Mouse (Mus musculus) embryonic facial prominence, embryonic 11.5 days (tissue): ENCODE measurements around the gene Eri3. TPM values are rescaled to one million over a fixed set of nuclear protein-coding genes. Genes with fewer than 3 reads are reported as not detected.

Experiments
- ATAC-seq: fragments of 200-750 bp; cut with Nextera tagmentation; replicated peaks from 2 replicates; pipeline ENCODE4 v1.8.0; 2017; ENCODE audit warnings: low read depth; ENCODE audit not compliant: insufficient number of reproducible peaks, low FRiP score, low TSS enrichment
- DNase-seq: peaks from one replicate; pipeline ENCODE4 v3.0.0-alpha.2; 2015; ENCODE audit warnings: low spot score
- H3K27ac ChIP-seq: fragments of 300-500 bp; sonication (generic); replicated peaks from 2 replicates; pipeline ENCODE4 v1.5.1; 2014; ENCODE audit warnings: mild to moderate bottlenecking, low read depth, low read length, control low read depth
- H3K27me3 ChIP-seq: fragments of 300-500 bp; sonication (generic); 2 replicates; pipeline ENCODE4 v1.6.1; 2014; ENCODE audit warnings: mild to moderate bottlenecking, low read length, moderate library complexity, mixed read lengths; ENCODE audit not compliant: control insufficient read depth, insufficient read depth
- H3K36me3 ChIP-seq: fragments of 300-500 bp; sonication (generic); replicated peaks from 2 replicates; pipeline ENCODE4 v1.6.1; 2014; ENCODE audit warnings: low read depth, mild to moderate bottlenecking, low read length, moderate library complexity, mixed read lengths; ENCODE audit not compliant: control insufficient read depth, insufficient read depth
- H3K4me1 ChIP-seq: fragments of 300-500 bp; sonication (generic); 2 replicates; pipeline ENCODE4 v1.6.1; 2014; ENCODE audit warnings: low read length, mixed read lengths; ENCODE audit not compliant: control insufficient read depth, insufficient read depth
- H3K4me2 ChIP-seq: fragments of 300-500 bp; sonication (generic); 2 replicates; pipeline ENCODE4 v1.6.1; 2014; ENCODE audit warnings: low read depth, mild to moderate bottlenecking, control low read depth, low read length, moderate library complexity
- H3K4me3 ChIP-seq: fragments of 300-500 bp; sonication (generic); 2 replicates; pipeline ENCODE4 v1.5.1; 2014; ENCODE audit warnings: low read depth, low read length, control low read depth
- H3K9ac ChIP-seq: fragments of 300-500 bp; sonication (generic); replicated peaks from 2 replicates; pipeline ENCODE4 v1.6.1; 2014; ENCODE audit warnings: mild to moderate bottlenecking, control low read depth, low read length
- H3K9me3 ChIP-seq: fragments of 300-500 bp; sonication (generic); replicated peaks from 2 replicates; pipeline ENCODE4 v1.6.1; 2016; ENCODE audit warnings: mild to moderate bottlenecking, low read length, inconsistent platforms, mixed read lengths; ENCODE audit not compliant: control insufficient read depth
- WGBS: fragments of 180-500 bp; shearing (Covaris S2); extraction: QIAGEN DNeasy Blood & Tissue Kit; methylation state at CpG from one replicate; pipeline ENCODE4 v1.1.7; 2014; 5-methylcytosine and 5-hydroxymethylcytosine counted together
- polyA plus RNA-seq: library from polyadenylated mRNA; unstranded; fragments of >200 nt; fragmentation: Nextera tagmentation; extraction: Ambion mirVana; gene quantifications from 2 replicates; pipeline ENCODE4 v1.2.1, GENCODE M21; 2014

The Eri3 gene
- polyA plus RNA-seq, 1 experiment from 2014 or later: 112 TPM

DNA sequence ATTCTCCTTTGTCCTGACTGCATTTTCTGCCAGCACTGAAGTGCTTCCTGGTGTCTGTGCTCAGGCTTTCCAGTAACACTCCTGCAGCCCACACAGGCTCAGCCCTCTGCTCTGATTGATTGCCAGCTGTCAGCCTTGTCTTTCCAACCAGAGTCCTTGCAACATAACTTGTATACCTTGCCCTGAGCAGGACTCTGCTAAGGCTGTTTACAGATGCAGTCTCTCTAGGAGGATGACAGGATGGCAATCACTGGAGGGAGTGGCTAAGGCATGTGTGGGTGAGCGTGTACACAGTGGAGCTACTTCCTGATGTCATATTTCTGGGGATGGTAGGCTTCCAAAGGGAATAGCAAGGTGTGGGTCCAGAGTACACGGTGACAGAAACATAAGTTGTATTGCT is 95.7 kb downstream of the Eri3 start:
- Histone ChIP-seq H3K9ac (no peak overlapping the region), H3K4me1 (no peaks in the 10 kb centered on the region; the same call in 1 of the 2 replicates), H3K9me3 (no peaks in the 10 kb centered on the region), H3K4me2 (no peak overlapping the region), H3K27ac (no peak overlapping the region), H3K4me3 (no peak overlapping the region), H3K36me3 (no peaks in the 10 kb centered on the region), H3K27me3 (no peaks in the 10 kb centered on the region)
- WGBS: 83% methylated on average over 2 of the region's 2 CpGs
- DNase-seq: no peak
- no peak for ATAC-seq

GRCm38 (mm10) chr4:117646496-117646895 is 96.3 kb downstream of the Eri3 start:
- ATAC-seq: no peak
- no peak for DNase-seq
- Histone ChIP-seq H3K9me3 (no peaks in the 10 kb centered on the region), H3K4me2 (no peak overlapping the region), H3K36me3 (no peaks in the 10 kb centered on the region), H3K4me1 (no peaks in the 10 kb centered on the region; the same call in 1 of the 2 replicates), H3K9ac (no peak overlapping the region), H3K27me3 (no peaks in the 10 kb centered on the region), H3K4me3 (no peak overlapping the region), H3K27ac (no peak overlapping the region)
- WGBS: 75% methylated on average over 8 of the region's 8 CpGs

DNA sequence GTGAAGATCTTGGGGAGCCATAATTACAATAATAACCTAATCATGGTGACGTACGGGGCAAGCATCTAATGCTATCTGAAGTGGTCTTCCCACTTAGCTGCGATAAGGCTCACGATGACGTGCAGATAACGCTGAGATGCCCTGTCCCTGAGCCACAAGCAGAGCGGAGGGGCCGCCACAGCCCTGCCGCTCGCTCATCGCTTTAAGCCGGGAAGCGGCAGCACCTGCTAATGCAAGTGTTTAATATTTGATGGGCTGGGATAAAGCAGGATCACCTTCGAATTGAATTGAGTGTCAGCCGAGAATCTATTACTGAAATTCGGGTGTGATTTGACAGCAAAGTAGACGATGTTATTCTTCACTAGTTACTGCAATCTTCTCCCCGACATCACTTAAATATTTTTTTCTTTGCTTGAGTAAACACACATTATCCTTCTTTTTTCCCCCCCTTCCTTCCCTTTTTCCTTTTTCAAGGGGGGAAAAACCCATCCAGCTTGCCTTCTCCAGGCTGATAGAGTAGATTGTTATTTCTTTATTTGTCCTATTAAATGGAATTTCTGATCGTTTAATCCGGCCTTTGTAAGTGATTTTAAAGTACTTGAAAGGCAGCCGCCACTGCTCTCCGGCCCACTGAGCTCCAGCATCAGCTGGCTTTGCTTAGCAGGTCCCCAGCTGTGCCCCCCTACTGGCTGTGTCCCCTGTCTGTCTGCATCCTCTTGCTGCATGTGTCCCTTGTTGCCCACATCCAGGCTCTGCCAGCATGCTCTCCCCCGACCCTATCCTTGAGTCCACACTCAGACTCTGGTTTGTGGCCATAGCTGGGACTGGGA is 97.0 kb downstream of the Eri3 start:
- Histone ChIP-seq H3K4me3 (no peak overlapping the region), H3K27me3 (no peaks in the 10 kb centered on the region), H3K4me1 (no peaks in the 10 kb centered on the region; the same call in 1 of the 2 replicates), H3K27ac (no peak overlapping the region), H3K9ac (no peak overlapping the region), H3K9me3 (no peaks in the 10 kb centered on the region), H3K4me2 (no peak overlapping the region), H3K36me3 (no peaks in the 10 kb centered on the region)
- 58% methylated on average over 23 of the region's 23 CpGs for WGBS
- ATAC-seq (no peak), DNase-seq (no peak)

- H3K4me2 ChIP-seq: no peak overlapping the region
- no peak overlapping the region for H3K27ac ChIP-seq
- H3K36me3 ChIP-seq: no peaks in the 10 kb centered on the region
- H3K4me1 ChIP-seq: peaks cover 6% of the 10 kb centered on the region; the same call in 1 of the 2 replicates
- no peak for DNase-seq
- no peaks in the 10 kb centered on the region for H3K27me3 ChIP-seq
- H3K9ac ChIP-seq: no peak overlapping the region
- WGBS: 12% methylated on average over 8 of the region's 8 CpGs
- 0 out of 2 replicates have a peak, but pooled peaks have one; percentile 42 for ATAC-seq
- H3K9me3 ChIP-seq: no peaks in the 10 kb centered on the region
- H3K4me3 ChIP-seq: no peak overlapping the region
These were observed 101.5 kb downstream of the Eri3 start for GRCm38 (mm10) chr4:117651626-117652101.

DNA sequence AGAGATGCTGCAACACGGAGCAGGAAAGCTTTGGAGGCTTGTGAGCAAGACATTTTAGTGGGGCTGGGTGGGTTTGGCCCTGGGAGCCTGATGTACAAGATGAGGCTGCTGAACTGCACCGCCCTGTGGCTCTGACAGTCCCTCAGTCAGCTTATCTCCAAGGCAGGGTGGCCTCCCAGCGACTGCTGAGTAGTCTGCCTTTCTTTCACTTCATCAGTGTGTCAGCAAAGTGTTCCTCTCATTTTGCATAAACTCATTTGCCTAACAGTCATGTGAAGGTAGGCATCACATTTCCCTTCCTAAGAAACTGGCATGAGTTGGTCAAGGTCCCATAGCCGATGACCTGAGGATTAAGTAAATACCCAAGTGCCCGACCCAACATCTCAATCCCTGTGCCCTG is 102.6 kb downstream of the Eri3 start:
- no peak overlapping the region for H3K4me2 ChIP-seq
- no peak overlapping the region for H3K27ac ChIP-seq
- peaks cover 9% of the 10 kb centered on the region; the same call in 1 of the 2 replicates for H3K4me1 ChIP-seq
- no peaks in the 10 kb centered on the region for H3K36me3 ChIP-seq
- no peaks in the 10 kb centered on the region for H3K9me3 ChIP-seq
- H3K27me3 ChIP-seq: no peaks in the 10 kb centered on the region
- H3K9ac ChIP-seq: no peak overlapping the region
- ATAC-seq: no peak
- DNase-seq: no peak
- no peak overlapping the region for H3K4me3 ChIP-seq
- 53% methylated on average over 5 of the region's 5 CpGs for WGBS

GRCm38 (mm10) chr4:117654016-117654702 is 104.0 kb downstream of the Eri3 start:
- DNase-seq: peak; percentile 35
- no peak overlapping the region for H3K4me3 ChIP-seq
- ATAC-seq: no peak
- peaks cover 9% of the 10 kb centered on the region; the same call in 1 of the 2 replicates for H3K4me1 ChIP-seq
- 17% methylated on average over 10 of the region's 10 CpGs for WGBS
- no peak overlapping the region for H3K27ac ChIP-seq
- H3K36me3 ChIP-seq: no peaks in the 10 kb centered on the region
- H3K9ac ChIP-seq: peak overlapping the region; percentile 32
- no peak overlapping the region for H3K4me2 ChIP-seq
- no peaks in the 10 kb centered on the region for H3K9me3 ChIP-seq
- H3K27me3 ChIP-seq: no peaks in the 10 kb centered on the region

DNA sequence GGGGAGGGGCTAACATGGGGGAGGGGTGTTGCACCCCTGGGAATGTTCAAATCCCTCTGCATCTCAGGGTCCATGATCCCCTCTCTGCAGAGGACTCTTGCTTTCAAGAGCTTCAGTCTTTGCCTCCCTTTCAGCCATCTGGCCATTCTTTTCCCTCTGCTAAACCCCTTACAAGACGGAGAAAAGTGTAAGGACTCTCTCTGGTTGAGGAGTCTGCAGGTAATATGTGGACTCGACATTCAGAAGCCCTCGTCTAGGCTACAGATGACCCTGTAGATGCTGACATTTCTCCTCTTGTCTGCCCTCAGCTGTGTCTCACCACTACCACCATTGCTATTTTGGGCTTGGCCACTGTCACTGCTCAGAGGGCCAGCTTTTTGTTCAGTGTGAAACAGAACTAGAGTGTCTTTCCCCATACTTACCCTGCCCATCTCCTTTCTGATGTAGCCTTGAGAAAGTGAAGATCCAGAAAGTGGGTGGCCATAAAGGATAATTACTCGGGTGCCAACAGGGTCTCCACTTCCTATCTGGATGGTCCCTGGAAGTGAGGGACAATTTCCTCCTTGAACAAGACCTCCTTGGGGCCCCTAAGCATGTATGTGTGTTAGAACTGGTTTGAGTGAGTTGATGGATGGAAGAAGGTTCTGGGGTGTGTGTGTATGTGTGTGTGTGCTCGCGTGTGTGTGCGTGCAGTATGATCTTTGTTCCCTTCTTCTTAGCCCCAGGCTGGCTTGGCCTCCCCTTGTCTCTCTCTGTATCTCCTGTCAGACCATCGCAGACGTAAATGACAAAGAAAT is 104.7 kb downstream of the Eri3 start:
- 30% methylated on average over 9 of the region's 9 CpGs for WGBS
- H3K4me3 ChIP-seq: no peak overlapping the region
- H3K4me1 ChIP-seq: peaks cover 9% of the 10 kb centered on the region; the same call in 1 of the 2 replicates

More for the DNA sequence above, 104.7 kb downstream of the Eri3 start:
- ATAC-seq: 0 out of 2 replicates have a peak, but pooled peaks have one; percentile 0
- Histone ChIP-seq H3K4me2 (no peak overlapping the region), H3K36me3 (no peaks in the 10 kb centered on the region), H3K9ac (peak overlapping the region; percentile 32), H3K27me3 (no peaks in the 10 kb centered on the region), H3K9me3 (no peaks in the 10 kb centered on the region), H3K27ac (no peak overlapping the region)
- no peak for DNase-seq
